Comparison of ENCODE assay signal across 9 mouse cellular contexts in genomic region chr3:20655345-20655744, GRCm38 (mm10).
DNase-seq lines count a peak whose midpoint lies in the region; ATAC-seq lines count a peak whose summit lies in the region.
"Had no signal": no experiment of that assay in that cellular context is flagged by ENCODE, and none has a peak within 500 bp of the region (broad histone marks: within the 10 kb centered on the region; RNA-seq: fewer than 3 reads in every experiment).

No protein-coding gene starts in this region.

- H3K36me3 ChIP-seq in forebrain, embryonic 12.5 days (replicated peaks): no peaks in the 10 kb centered on the region
- H3K36me3 ChIP-seq in forebrain, embryonic 11.5 days (ENCODE audit: control insufficient read depth, insufficient read depth, low read length): no peaks in the 10 kb centered on the region
- H3K36me3 ChIP-seq in midbrain, embryonic 12.5 days: no peaks in the 10 kb centered on the region
- H3K36me3 ChIP-seq in midbrain, embryonic 10.5 days: no peaks in the 10 kb centered on the region
- no peaks in the 10 kb centered on the region for H3K36me3 ChIP-seq in forebrain, embryonic 16.5 days (ENCODE audit: control insufficient read depth, insufficient read depth)
- H3K36me3 ChIP-seq: G1E had no signal

- no peak overlapping the region for H3K4me3 ChIP-seq in forebrain, embryonic 12.5 days (replicated peaks)
- H3K4me3 ChIP-seq in forebrain, embryonic 11.5 days (ENCODE audit: low read depth, low read length): no peak overlapping the region
- no peak overlapping the region for H3K4me3 ChIP-seq in midbrain, embryonic 12.5 days
- no peak overlapping the region for H3K4me3 ChIP-seq in midbrain, embryonic 10.5 days
- H3K4me3 ChIP-seq in forebrain, embryonic 16.5 days (replicated peaks; ENCODE audit: low read length): no peak overlapping the region

- 5% methylated on average over 1 of the region's 1 CpGs for WGBS in forebrain, embryonic 12.5 days
- WGBS in forebrain, embryonic 11.5 days: 13% methylated on average over 1 of the region's 1 CpGs
- 19% methylated on average over 1 of the region's 1 CpGs for WGBS in midbrain, embryonic 12.5 days
- WGBS in midbrain, embryonic 10.5 days: 23% methylated on average over 1 of the region's 1 CpGs
- WGBS in forebrain, embryonic 16.5 days: 2% methylated on average over 1 of the region's 1 CpGs

- ATAC-seq in forebrain, embryonic 12.5 days (ENCODE audit: low FRiP score): 0 out of 2 replicates have a peak, but pooled peaks have one; percentile 39
- ATAC-seq in forebrain, embryonic 11.5 days (replicated peaks; ENCODE audit: low FRiP score): no peak
- peak; percentile 52; the same call in 1 of the 2 replicates for ATAC-seq in midbrain, embryonic 12.5 days (ENCODE audit: low FRiP score, low read depth)
- ATAC-seq in forebrain, embryonic 16.5 days: peak; percentile 43
- no peak for ATAC-seq in monocyte, adult 5-6 weeks (replicated peaks; ENCODE audit: insufficient number of reproducible peaks, low FRiP score, low TSS enrichment, poor library complexity, severe bottlenecking)
- no peak for ATAC-seq in megakaryocyte, adult 5-6 weeks (ENCODE audit: poor library complexity, severe bottlenecking)

- no peak overlapping the region for H3K9ac ChIP-seq in forebrain, embryonic 12.5 days
- no peak overlapping the region for H3K9ac ChIP-seq in forebrain, embryonic 11.5 days (ENCODE audit: low read length)
- H3K9ac ChIP-seq in midbrain, embryonic 12.5 days (replicated peaks): no peak overlapping the region
- H3K9ac ChIP-seq in forebrain, embryonic 16.5 days (replicated peaks; ENCODE audit: low read depth, low read length): no peak overlapping the region

- no peaks in the 10 kb centered on the region for H3K27me3 ChIP-seq in forebrain, embryonic 12.5 days
- no peaks in the 10 kb centered on the region for H3K27me3 ChIP-seq in forebrain, embryonic 11.5 days (ENCODE audit: control insufficient read depth, insufficient read depth, low read length)
- H3K27me3 ChIP-seq in midbrain, embryonic 12.5 days: no peaks in the 10 kb centered on the region
- no peaks in the 10 kb centered on the region for H3K27me3 ChIP-seq in midbrain, embryonic 10.5 days (ENCODE audit: low read depth, poor library complexity, severe bottlenecking)
- H3K27me3 ChIP-seq in forebrain, embryonic 16.5 days (replicated peaks; ENCODE audit: control insufficient read depth, insufficient read depth, low read length): no peaks in the 10 kb centered on the region

- no peak for DNase-seq in forebrain, embryonic 11.5 days (ENCODE audit: low spot score)
- no peak for DNase-seq in midbrain, embryonic 10.5 days (ENCODE audit: low spot score)
- peak; percentile 13 for DNase-seq in lung, postnatal 36 days

- no peak overlapping the region for H3K4me2 ChIP-seq in forebrain, embryonic 12.5 days
- H3K4me2 ChIP-seq in forebrain, embryonic 11.5 days (ENCODE audit: low read depth, low read length, severe bottlenecking): no peak overlapping the region
- no peak overlapping the region for H3K4me2 ChIP-seq in midbrain, embryonic 12.5 days (replicated peaks)
- H3K4me2 ChIP-seq in forebrain, embryonic 16.5 days (ENCODE audit: low read length): no peak overlapping the region

- no peaks in the 10 kb centered on the region for H3K9me3 ChIP-seq in forebrain, embryonic 12.5 days
- no peaks in the 10 kb centered on the region for H3K9me3 ChIP-seq in forebrain, embryonic 11.5 days (ENCODE audit: control insufficient read depth, low read length)
- no peaks in the 10 kb centered on the region for H3K9me3 ChIP-seq in midbrain, embryonic 12.5 days
- H3K9me3 ChIP-seq in midbrain, embryonic 10.5 days (replicated peaks): no peaks in the 10 kb centered on the region
- H3K9me3 ChIP-seq in forebrain, embryonic 16.5 days (ENCODE audit: control insufficient read depth, low read length): no peaks in the 10 kb centered on the region
- H3K9me3 ChIP-seq: G1E had no signal

- no peak overlapping the region for H3K27ac ChIP-seq in forebrain, embryonic 12.5 days
- no peak overlapping the region for H3K27ac ChIP-seq in forebrain, embryonic 11.5 days (ENCODE audit: low read depth, low read length)
- H3K27ac ChIP-seq in midbrain, embryonic 12.5 days (replicated peaks): no peak overlapping the region
- H3K27ac ChIP-seq in midbrain, embryonic 10.5 days (replicated peaks): no peak overlapping the region
- no peak overlapping the region for H3K27ac ChIP-seq in forebrain, embryonic 16.5 days (ENCODE audit: low read length)

- H3K4me1 ChIP-seq in forebrain, embryonic 12.5 days: no peaks in the 10 kb centered on the region
- H3K4me1 ChIP-seq in forebrain, embryonic 11.5 days (replicated peaks; ENCODE audit: control insufficient read depth, insufficient read depth, low read length): no peaks in the 10 kb centered on the region
- no peaks in the 10 kb centered on the region for H3K4me1 ChIP-seq in midbrain, embryonic 12.5 days
- H3K4me1 ChIP-seq in midbrain, embryonic 10.5 days: no peaks in the 10 kb centered on the region
- peaks cover 5% of the 10 kb centered on the region; the same call in 1 of the 2 replicates for H3K4me1 ChIP-seq in forebrain, embryonic 16.5 days (replicated peaks; ENCODE audit: control insufficient read depth, insufficient read depth, low read length)

Comparison
In these comparisons a context has a peak if more than half of its experiments do, and no peak if none do; other contexts are left out.
1. ATAC-seq: peak in forebrain, embryonic 12.5 days (single experiment), midbrain, embryonic 12.5 days (single experiment) and forebrain, embryonic 16.5 days (single experiment); none in forebrain, embryonic 11.5 days (single experiment), monocyte, adult 5-6 weeks (single experiment) and megakaryocyte, adult 5-6 weeks (single experiment).